Comparison of ENCODE assay signal across 10 mouse cellular contexts in genomic region chr6:75602536-75603279, GRCm38 (mm10).
DNase-seq lines count a peak whose midpoint lies in the region; ATAC-seq lines count a peak whose summit lies in the region.
"Had no signal": no experiment of that assay in that cellular context is flagged by ENCODE, and none has a peak within 500 bp of the region (broad histone marks: within the 10 kb centered on the region; RNA-seq: fewer than 3 reads in every experiment).

No protein-coding gene starts in this region.

- DNase-seq in layer of hippocampus, adult 11-12 months (ENCODE audit: low spot score), result peak; percentile 2
- no peak for DNase-seq in layer of hippocampus, adult 9-11 months
- peak; percentile 72 to 82 for DNase-seq in cerebellum, postnatal 10 days
- peak; percentile 15 for DNase-seq in hindbrain, embryonic 11.5 days (ENCODE audit: low spot score)
- no peak for DNase-seq in adrenal gland, adult 2 months
- DNase-seq in adrenal gland, postnatal 36 days, result no peak
- DNase-seq in thymus, postnatal 10 days (ENCODE audit: low spot score in 2 of 2), result no peak
- DNase-seq: spleen, adult 18-20 months had no signal

- WGBS in hindbrain, embryonic 11.5 days, result 9% methylated on average over 11 of the region's 11 CpGs
- WGBS in neural tube, embryonic 13.5 days, result 4% methylated on average over 11 of the region's 11 CpGs

- H3K9me3 ChIP-seq in hindbrain, embryonic 11.5 days (ENCODE audit: control insufficient read depth, low read length), result no peaks in the 10 kb centered on the region
- H3K9me3 ChIP-seq in neural tube, embryonic 13.5 days, result no peaks in the 10 kb centered on the region
- H3K9me3 ChIP-seq: limb, embryonic 10.5 days had no signal

- H3K36me3 ChIP-seq in hindbrain, embryonic 11.5 days (ENCODE audit: control insufficient read depth, insufficient read depth, low read length), result no peaks in the 10 kb centered on the region
- H3K36me3 ChIP-seq in neural tube, embryonic 13.5 days, result no peaks in the 10 kb centered on the region
- H3K36me3 ChIP-seq: limb, embryonic 10.5 days had no signal

- H3K4me3 ChIP-seq in hindbrain, embryonic 11.5 days (ENCODE audit: low read depth, low read length), result no peak overlapping the region
- H3K4me3 ChIP-seq in neural tube, embryonic 13.5 days, result no peak overlapping the region
- H3K4me3 ChIP-seq: limb, embryonic 10.5 days had no signal

- H3K4me2 ChIP-seq in hindbrain, embryonic 11.5 days (replicated peaks; ENCODE audit: low read depth, low read length), result no peak overlapping the region; the same call in 1 of the 2 replicates
- H3K4me2 ChIP-seq in neural tube, embryonic 13.5 days, result peak overlapping the region; percentile 27

- ATAC-seq in hindbrain, embryonic 11.5 days (ENCODE audit: low FRiP score), result peak; percentile 69
- ATAC-seq in neural tube, embryonic 13.5 days (ENCODE audit: low read depth), result peak; percentile 74

- no peaks in the 10 kb centered on the region for H3K27me3 ChIP-seq in hindbrain, embryonic 11.5 days (ENCODE audit: control insufficient read depth, insufficient read depth, low read length)
- H3K27me3 ChIP-seq in neural tube, embryonic 13.5 days, result no peaks in the 10 kb centered on the region

- no peaks in the 10 kb centered on the region for H3K4me1 ChIP-seq in hindbrain, embryonic 11.5 days (replicated peaks; ENCODE audit: control insufficient read depth, insufficient read depth, low read length)
- peaks cover 8% of the 10 kb centered on the region for H3K4me1 ChIP-seq in neural tube, embryonic 13.5 days (replicated peaks)

- no peak overlapping the region for H3K27ac ChIP-seq in hindbrain, embryonic 11.5 days (ENCODE audit: low read depth, low read length)
- no peak overlapping the region for H3K27ac ChIP-seq in neural tube, embryonic 13.5 days (replicated peaks)
- H3K27ac ChIP-seq: limb, embryonic 10.5 days had no signal

- H3K9ac ChIP-seq in hindbrain, embryonic 11.5 days (ENCODE audit: low read depth, low read length), result no peak overlapping the region
- H3K9ac ChIP-seq in neural tube, embryonic 13.5 days, result no peak overlapping the region

Comparison
In these comparisons a context has a peak if more than half of its experiments do, and no peak if none do; other contexts are left out.
1. DNase-seq: peak in layer of hippocampus, adult 11-12 months (single experiment), cerebellum, postnatal 10 days (2 of 2) and hindbrain, embryonic 11.5 days (single experiment); none in layer of hippocampus, adult 9-11 months (single experiment), adrenal gland, adult 2 months (single experiment), adrenal gland, postnatal 36 days (0 of 2) and thymus, postnatal 10 days (0 of 2).